Mouse (Mus musculus) CH12.LX (cell line): ENCODE measurements around the gene Gsta2. TPM values are rescaled to one million over a fixed set of nuclear protein-coding genes. Genes with fewer than 3 reads are reported as not detected.
"Not testable (repeated sequence)": the region's sequence is repeated elsewhere in the genome, so short reads cannot be mapped to it uniquely, and the experiment has no call there.

Experiments
- DNase-seq: peaks from one replicate; pipeline ENCODE4 v3.0.0-alpha.2; 2013; ENCODE audit errors: extremely low read depth
- H3K27ac ChIP-seq: 2 replicates; pipeline ENCODE4 v1.5.1; 2012; ENCODE audit warnings: low read depth, mild to moderate bottlenecking, control low read depth, moderate library complexity; ENCODE audit not compliant: insufficient read depth
- H3K27me3 ChIP-seq: replicated peaks from 2 replicates; pipeline ENCODE3; 2012; ENCODE audit warnings: inconsistent platforms
- H3K36me3 ChIP-seq, 2 experiments: replicated peaks in 1 of 2; 2 replicates each; pipeline versions ENCODE3 to v1.6.1; 2012; ENCODE audit warnings: inconsistent platforms in 1 of 2, low read length in 1 of 2, mild to moderate bottlenecking in 1 of 2, mixed read lengths in 1 of 2, moderate library complexity in 1 of 2; ENCODE audit not compliant: control insufficient read depth in 1 of 2, insufficient read depth in 1 of 2
- H3K4me1 ChIP-seq, 2 experiments: 2 replicates each; pipeline ENCODE4 v1.6.1; 2012; ENCODE audit warnings: inconsistent platforms in 1 of 2, moderate library complexity in 1 of 2; ENCODE audit not compliant: insufficient read depth in 2 of 2, control insufficient read depth in 1 of 2
- H3K4me2 ChIP-seq: 2 replicates; pipeline ENCODE4 v1.6.1; 2012; ENCODE audit warnings: low read depth, mild to moderate bottlenecking, control low read depth; ENCODE audit not compliant: poor library complexity, insufficient read depth, severe bottlenecking
- H3K4me3 ChIP-seq, 3 experiments: fragments of 150-350 bp in 1 of 3; sonication (generic) in 1 of 3; replicated peaks in 1 of 3; 2 replicates each; pipeline versions ENCODE3 to v1.5.1; 2011 to 2012; ENCODE audit warnings: low read depth in 2 of 3, low read length in 2 of 3, mild to moderate bottlenecking in 2 of 3, moderate library complexity in 2 of 3, control low read depth in 1 of 3, improper control_type of control experiment in 1 of 3, inconsistent platforms in 1 of 3, mixed read lengths in 1 of 3; ENCODE audit not compliant: poor library complexity in 1 of 3
- H3K79me2 ChIP-seq: replicated peaks from 2 replicates; pipeline ENCODE4 v1.6.1; 2012; ENCODE audit warnings: mild to moderate bottlenecking, moderate library complexity; ENCODE audit not compliant: control insufficient read depth, poor library complexity, insufficient read depth, severe bottlenecking; ENCODE audit errors: extremely low read depth
- H3K9ac ChIP-seq: 2 replicates; pipeline ENCODE4 v1.6.1; 2012; ENCODE audit warnings: low read depth, mild to moderate bottlenecking, control low read depth, moderate library complexity; ENCODE audit not compliant: insufficient read depth
- H3K9me3 ChIP-seq: replicated peaks from 2 replicates; pipeline ENCODE3; 2012; ENCODE audit warnings: low read length, inconsistent platforms, mixed read lengths
- BHLHE40 ChIP-seq: IDR thresholded peaks from 2 replicates; pipeline ENCODE4 v1.6.1; 2011; ENCODE audit warnings: mild to moderate bottlenecking, low read depth, low read length, improper control_type of control experiment
- CHD1 ChIP-seq: IDR thresholded peaks from 2 replicates; pipeline ENCODE4 v1.6.1; 2012; ENCODE audit warnings: low read depth, low read length, improper control_type of control experiment, inconsistent platforms
- CHD2 ChIP-seq: IDR thresholded peaks from 2 replicates; pipeline ENCODE4 v1.6.1; 2011; ENCODE audit warnings: low read length, improper control_type of control experiment
- EP300 ChIP-seq: IDR thresholded peaks from 2 replicates; pipeline ENCODE4 v1.6.1; 2011; ENCODE audit warnings: low read length, improper control_type of control experiment
- JUND ChIP-seq: conservative IDR thresholded peaks from 2 replicates; pipeline ENCODE4 v1.6.1; 2011; ENCODE audit warnings: low read depth, low read length, improper control_type of control experiment
- KAT2A ChIP-seq: IDR thresholded peaks from 2 replicates; pipeline ENCODE4 v1.6.1; 2012; ENCODE audit warnings: low read length, improper control_type of control experiment, inconsistent platforms; ENCODE audit not compliant: insufficient replicate concordance
- MEF2A ChIP-seq: IDR thresholded peaks from 2 replicates; pipeline ENCODE4 v1.6.1; 2014; ENCODE audit warnings: low read depth, mild to moderate bottlenecking, inconsistent platforms, low read length, improper control_type of control experiment, borderline replicate concordance
- MYC ChIP-seq: IDR thresholded peaks from 2 replicates; pipeline ENCODE4 v1.6.1; 2011; ENCODE audit warnings: low read depth, mild to moderate bottlenecking, improper control_type of control experiment, low read length
- NELFE ChIP-seq: IDR thresholded peaks from 2 replicates; pipeline ENCODE4 v1.6.1; 2011; ENCODE audit warnings: low read depth, low read length, improper control_type of control experiment
- POLR2A ChIP-seq: IDR thresholded peaks from 2 replicates; pipeline ENCODE4 v1.6.1; 2011; ENCODE audit warnings: low read depth, mild to moderate bottlenecking, improper control_type of control experiment, low read length
- RAD21 ChIP-seq: IDR thresholded peaks from 2 replicates; pipeline ENCODE4 v1.6.1; 2011; ENCODE audit warnings: low read depth, mild to moderate bottlenecking, low read length, improper control_type of control experiment, moderate library complexity
- RCOR1 ChIP-seq: conservative IDR thresholded peaks from 2 replicates; pipeline ENCODE4 v1.6.1; 2012; ENCODE audit warnings: low read depth, mild to moderate bottlenecking, inconsistent platforms, low read length, improper control_type of control experiment
- SIN3A ChIP-seq: IDR thresholded peaks from 2 replicates; pipeline ENCODE4 v1.6.1; 2012; ENCODE audit warnings: low read length, improper control_type of control experiment, inconsistent platforms
- SMC3 ChIP-seq: IDR thresholded peaks from 2 replicates; pipeline ENCODE4 v1.6.1; 2011; ENCODE audit warnings: low read depth, low read length, improper control_type of control experiment
- TBP ChIP-seq: conservative IDR thresholded peaks from 2 replicates; pipeline ENCODE4 v1.6.1; 2011; ENCODE audit warnings: low read depth, low read length, improper control_type of control experiment
- TCF12 ChIP-seq: IDR thresholded peaks from 2 replicates; pipeline ENCODE4 v1.6.1; 2014; ENCODE audit warnings: low read depth, mild to moderate bottlenecking, inconsistent platforms, low read length, improper control_type of control experiment
- UBTF ChIP-seq: IDR thresholded peaks from 2 replicates; pipeline ENCODE4 v1.6.1; 2012; ENCODE audit warnings: low read depth, mild to moderate bottlenecking, inconsistent platforms, low read length, improper control_type of control experiment, moderate library complexity
- USF2 ChIP-seq: conservative IDR thresholded peaks from 2 replicates; pipeline ENCODE4 v1.6.1; 2011; ENCODE audit warnings: low read depth, low read length, improper control_type of control experiment
- ZMIZ1 ChIP-seq: IDR thresholded peaks from 2 replicates; pipeline ENCODE4 v1.6.1; 2012; ENCODE audit warnings: low read depth, mild to moderate bottlenecking, inconsistent platforms, low read length, improper control_type of control experiment
- dilution Hi-C: fragments of 300-500 bp; cut with MboI; formaldehyde crosslinking; loops from 2 replicates; pipeline ENCODE4 v1.14.3; 2020; ENCODE audit warnings: low sequenced_read_pairs; ENCODE audit not compliant: extremely low pct_unique_long_range_greater_than_20kb, extremely low pct_ligation_motif_present
- in situ Hi-C: fragments of 300-500 bp; cut with MboI; formaldehyde crosslinking; loops from 3 replicates; pipeline ENCODE4 v1.14.3; 2019; ENCODE audit warnings: low sequenced_read_pairs, low pct_ligation_motif_present, low pct_unique_long_range_greater_than_20kb, mixed read lengths
- polyA plus RNA-seq: library from polyadenylated mRNA; unstranded; fragments of >175 nt; gene quantifications from 2 replicates; pipeline ENCODE4 v1.2.1, GENCODE M21; 2012; ENCODE audit warnings: low read depth; ENCODE audit not compliant: insufficient read length
- total RNA-seq, 2 experiments: library from RNA; depleted of rRNA; stranded (reverse); fragments of 300-350 nt in 1 of 2; fragments of >200 nt in 1 of 2; gene quantifications; 2 replicates each; pipeline ENCODE4 v1.2.3; 2012 to 2014

Gsta2 gene
- total and polyA plus RNA-seq, 3 experiments: not detected

DNA sequence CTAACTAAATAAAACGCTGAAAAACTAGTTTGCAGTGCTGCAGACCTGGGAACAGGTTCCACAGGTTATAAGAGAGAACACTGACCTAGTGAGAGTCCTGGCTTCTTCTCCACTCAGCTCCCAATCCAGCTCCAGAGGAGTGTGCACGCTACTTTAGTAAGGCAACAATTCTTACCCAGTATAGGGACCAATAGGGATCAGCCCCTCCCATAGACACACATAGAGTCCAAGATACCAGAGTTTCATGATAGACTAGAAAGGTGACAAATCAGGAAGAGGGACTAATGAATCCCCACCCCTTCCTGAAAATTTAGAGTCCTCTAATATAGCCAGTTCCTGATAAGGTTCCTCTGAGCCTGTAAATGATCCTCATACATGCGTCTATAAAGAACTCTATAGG lies 8.6 kb downstream of the Gsta2 start:
- in situ Hi-C loops: no loop called here
- dilution Hi-C loops: no loop called here
- DNase-seq: no peak
- H3K9me3 ChIP-seq: no peaks in the 10 kb centered on the region
- TF ChIP-seq USF2: no peak
- no peak for TF ChIP-seq RCOR1
- no peak for TF ChIP-seq ZMIZ1
- TF ChIP-seq MEF2A: no peak
- no peak for TF ChIP-seq BHLHE40
- TF ChIP-seq KAT2A: no peak
- no peak for TF ChIP-seq SMC3
- no peak for TF ChIP-seq EP300
- TF ChIP-seq CHD2: no peak
- TF ChIP-seq JUND: no peak
- TF ChIP-seq UBTF: no peak
- no peak for TF ChIP-seq NELFE
- TF ChIP-seq TBP: no peak
- no peak for TF ChIP-seq RAD21
- TF ChIP-seq MYC: no peak
- no peak for TF ChIP-seq TCF12
- TF ChIP-seq SIN3A: no peak
- TF ChIP-seq CHD1: no peak
- TF ChIP-seq POLR2A: no peak
- TF ChIP-seq, all 38 proteins: peak for 0
- no peak overlapping the region for H3K4me2 ChIP-seq
- no peak overlapping the region for H3K4me3 ChIP-seq
- H3K27me3 ChIP-seq: peaks cover 25% of the 10 kb centered on the region
- no peak overlapping the region for H3K27ac ChIP-seq
- no peak overlapping the region for H3K9ac ChIP-seq
- no peaks in the 10 kb centered on the region for H3K79me2 ChIP-seq
- no peaks in the 10 kb centered on the region for H3K36me3 ChIP-seq
- no peaks in the 10 kb centered on the region for H3K4me1 ChIP-seq

DNA sequence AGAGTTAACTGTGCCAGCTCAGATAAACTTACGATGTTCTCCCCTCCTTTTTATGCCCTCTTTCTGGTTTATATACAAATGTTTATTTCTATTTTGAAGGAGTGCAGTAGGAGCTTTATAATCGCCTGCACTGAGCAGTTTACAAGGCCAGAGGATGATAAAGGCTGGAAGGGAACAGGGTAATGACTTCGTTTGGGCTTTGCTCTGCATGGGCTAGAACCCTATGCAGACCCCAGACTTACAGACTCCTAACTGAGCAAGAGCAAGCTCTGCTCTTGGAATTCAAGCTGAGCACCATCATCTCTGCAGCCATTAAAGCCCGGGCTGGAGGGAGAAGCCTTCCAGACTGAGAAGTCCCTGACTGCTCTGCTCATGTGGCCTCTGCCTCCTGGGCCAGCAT lies 10.4 kb downstream of the Gsta2 start:
- H3K9ac ChIP-seq, H3K36me3 ChIP-seq, dilution Hi-C loops, DNase-seq, H3K9me3 ChIP-seq, H3K79me2 ChIP-seq, in situ Hi-C loops, H3K4me2 ChIP-seq, H3K4me3 ChIP-seq, H3K27ac ChIP-seq, H3K4me1 ChIP-seq: not testable (repeated sequence)
- H3K27me3 ChIP-seq: peaks cover 20% of the 10 kb centered on the region

DNA sequence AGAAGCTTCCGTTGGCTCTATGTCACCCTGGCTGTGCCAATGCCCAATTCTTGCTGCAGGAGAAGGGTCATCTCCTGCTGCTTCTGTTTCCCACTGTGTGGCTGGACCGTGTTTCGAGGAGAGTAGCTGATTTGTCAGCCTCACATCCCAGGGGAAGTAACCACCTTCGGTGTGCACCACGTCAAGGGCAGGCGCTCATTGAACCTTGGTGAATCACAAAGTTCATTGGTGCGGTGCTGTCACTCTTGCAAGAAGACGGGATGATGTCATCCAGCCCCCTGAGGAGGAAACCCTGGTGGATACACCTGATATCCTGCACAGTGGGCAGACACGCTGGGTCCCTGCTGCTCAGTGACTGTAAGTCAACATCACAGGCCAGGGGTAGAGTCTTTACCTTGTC lies 12.5 kb downstream of the Gsta2 start:
- H3K9me3 ChIP-seq, H3K4me3 ChIP-seq, DNase-seq, H3K27ac ChIP-seq, H3K9ac ChIP-seq, in situ Hi-C loops, H3K79me2 ChIP-seq, H3K4me1 ChIP-seq, dilution Hi-C loops, H3K36me3 ChIP-seq, H3K4me2 ChIP-seq: not testable (repeated sequence)
- peaks cover 17% of the 10 kb centered on the region for H3K27me3 ChIP-seq

DNA sequence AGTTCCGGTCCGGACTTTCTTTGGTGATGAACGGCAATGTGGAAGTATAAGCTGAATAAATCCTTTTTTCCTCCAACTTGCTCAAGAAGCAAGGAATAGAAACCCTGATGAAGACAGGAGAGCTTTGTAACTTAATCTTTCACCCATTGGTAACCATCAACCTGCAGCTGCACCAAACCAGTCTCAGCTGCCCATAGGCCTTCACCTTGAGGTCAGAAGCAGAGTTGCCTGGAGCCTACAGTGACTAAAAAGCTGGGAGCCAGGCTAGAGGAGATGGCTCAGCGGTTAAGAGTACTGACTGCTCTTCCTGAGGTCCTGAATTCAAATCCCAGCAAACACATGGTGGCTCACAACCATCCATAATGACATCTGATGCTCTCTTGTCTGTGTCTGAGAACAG lies 13.1 kb downstream of the Gsta2 start:
- peaks cover 13% of the 10 kb centered on the region for H3K27me3 ChIP-seq
- dilution Hi-C loops, H3K27ac ChIP-seq, H3K79me2 ChIP-seq, in situ Hi-C loops, H3K4me2 ChIP-seq, H3K9me3 ChIP-seq, H3K4me1 ChIP-seq, H3K4me3 ChIP-seq, H3K36me3 ChIP-seq, H3K9ac ChIP-seq, DNase-seq: not testable (repeated sequence)
